Mouse (Mus musculus) forebrain, postnatal 0 days (tissue): ENCODE results near the gene Llph. TPM values are rescaled to one million over a fixed set of nuclear protein-coding genes. Genes with fewer than 3 reads are reported as not detected.
A peak's percentile ranks its signal among the peaks of the same experiment; 100 is the strongest.
"Not testable (repeated sequence)": the region's sequence is repeated elsewhere in the genome, so short reads cannot be mapped to it uniquely, and the experiment has no call there.

ENCODE experiments used
- ATAC-seq: fragments of 200-750 bp; cut with Nextera tagmentation; 2 replicates; pipeline ENCODE4 v1.8.0; 2017; ENCODE audit warnings: mild to moderate bottlenecking, moderate library complexity
- DNase-seq: peaks from one replicate; pipeline ENCODE4 v3.0.0-alpha.2; 2015
- H3K27ac ChIP-seq: fragments of 300-500 bp; sonication (generic); 2 replicates; pipeline ENCODE4 v1.5.1; 2014; ENCODE audit warnings: low read depth, mild to moderate bottlenecking, antibody characterized with exemption, low read length, moderate library complexity, mixed read lengths
- H3K27me3 ChIP-seq: fragments of 300-500 bp; sonication (generic); 2 replicates; pipeline ENCODE4 v1.6.1; 2014; ENCODE audit warnings: mild to moderate bottlenecking, low read length, mixed read lengths; ENCODE audit not compliant: insufficient read depth
- H3K36me3 ChIP-seq: fragments of 300-500 bp; sonication (generic); 2 replicates; pipeline ENCODE4 v1.6.1; 2014; ENCODE audit warnings: mild to moderate bottlenecking, moderate library complexity; ENCODE audit not compliant: insufficient read depth
- H3K4me1 ChIP-seq: fragments of 300-500 bp; sonication (generic); 2 replicates; pipeline ENCODE4 v1.6.1; 2014; ENCODE audit warnings: antibody characterized with exemption; ENCODE audit not compliant: insufficient read depth
- H3K4me2 ChIP-seq: fragments of 300-500 bp; sonication (generic); 2 replicates; pipeline ENCODE4 v1.6.1; 2014; ENCODE audit warnings: low read depth, mild to moderate bottlenecking, moderate library complexity
- H3K4me3 ChIP-seq: fragments of 300-500 bp; sonication (generic); 2 replicates; pipeline ENCODE4 v1.5.1; 2014; ENCODE audit warnings: low read depth, low read length, mixed read lengths
- H3K9ac ChIP-seq: fragments of 300-500 bp; sonication (generic); 2 replicates; pipeline ENCODE4 v1.6.1; 2014; ENCODE audit warnings: mild to moderate bottlenecking
- H3K9me3 ChIP-seq: fragments of 300-500 bp; sonication (generic); 2 replicates; pipeline ENCODE4 v1.6.1; 2016; ENCODE audit warnings: low read length
- CTCF ChIP-seq: sonication (generic); IDR thresholded peaks from 2 replicates; pipeline ENCODE4 v1.5.1; 2016; ENCODE audit warnings: antibody characterized with exemption, control low read depth, low read depth
- WGBS: fragments of 180-500 bp; shearing (Covaris S2); extraction: QIAGEN DNeasy Blood & Tissue Kit; methylation state at CpG from one replicate; pipeline ENCODE4 v1.1.7; 2014; 5-methylcytosine and 5-hydroxymethylcytosine counted together
- polyA plus RNA-seq: library from polyadenylated mRNA; unstranded; fragments of >200 nt; fragmentation: Nextera tagmentation; extraction: Ambion mirVana; gene quantifications from 2 replicates; pipeline ENCODE4 v1.2.1, GENCODE M21; 2015
- total RNA-seq: library from RNA; depleted of rRNA; stranded (reverse); fragments of >200 nt; gene quantifications from 2 replicates; pipeline ENCODE4 v1.2.3, GENCODE M21; 2014

Gene Llph
- total and polyA plus RNA-seq, 2 experiments from 2014 or later = 22.1 to 42.1 TPM

DNA sequence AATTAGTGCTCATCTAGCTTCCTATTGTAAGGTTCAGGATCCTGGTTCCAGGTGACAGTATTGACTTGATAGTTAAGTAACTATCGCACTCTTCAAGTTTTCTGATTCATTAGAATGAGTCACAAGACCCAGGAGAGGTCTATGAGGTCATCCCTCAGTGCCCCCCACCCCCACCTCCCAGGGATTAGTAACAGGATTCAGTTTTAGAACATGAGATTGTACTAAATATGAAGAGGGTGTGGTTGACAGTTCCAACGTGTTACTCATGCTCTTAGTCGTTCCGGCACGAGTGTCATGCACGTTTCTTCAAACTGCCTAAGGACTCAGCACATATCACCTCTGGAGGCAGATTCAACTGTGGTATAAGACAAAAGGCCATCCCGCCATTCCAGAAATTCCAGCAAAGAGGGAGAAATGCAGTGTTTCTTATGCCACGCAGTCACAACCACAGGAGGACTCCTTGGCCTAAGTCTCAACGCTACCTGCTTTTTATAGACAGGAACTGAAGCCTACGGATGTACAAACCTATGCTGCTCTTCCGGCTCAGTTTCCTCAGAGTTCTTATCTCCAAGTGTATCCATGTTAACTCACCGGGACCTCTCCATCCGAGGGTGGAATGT is 22.2 kb upstream of the Llph start:
- H3K36me3 ChIP-seq = no peaks in the 10 kb centered on the region
- no peaks in the 10 kb centered on the region for H3K4me1 ChIP-seq
- no peak overlapping the region for H3K27ac ChIP-seq
- H3K27me3 ChIP-seq = peaks cover 10% of the 10 kb centered on the region
- H3K4me3 ChIP-seq = no peak overlapping the region
- no peak for DNase-seq
- no peak overlapping the region for H3K9ac ChIP-seq
- 88% methylated on average over 13 of the region's 13 CpGs for WGBS
- H3K4me2 ChIP-seq = no peak overlapping the region
- H3K9me3 ChIP-seq = no peaks in the 10 kb centered on the region
- ATAC-seq = no peak
- no peak for TF ChIP-seq CTCF

DNA sequence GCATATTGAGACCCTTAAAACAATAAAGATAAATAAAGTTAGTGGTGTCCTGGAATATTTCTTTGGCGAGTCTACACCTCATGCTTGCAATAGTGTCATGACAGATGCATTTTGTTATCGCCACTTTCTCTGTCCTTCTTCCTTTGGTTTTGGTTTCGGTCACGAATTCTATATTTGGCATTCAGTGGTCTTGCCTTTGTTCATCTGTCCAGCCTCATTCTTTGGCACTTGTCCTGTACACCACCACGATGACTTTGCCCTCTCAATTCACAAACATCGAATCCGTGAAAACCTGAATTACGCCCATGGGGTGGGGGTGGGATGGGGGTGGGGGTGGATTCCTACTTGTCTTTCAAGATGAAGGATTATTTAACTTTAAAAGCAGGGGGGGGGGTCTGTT is 18.9 kb upstream of the Llph start:
- no peak for ATAC-seq

DNA sequence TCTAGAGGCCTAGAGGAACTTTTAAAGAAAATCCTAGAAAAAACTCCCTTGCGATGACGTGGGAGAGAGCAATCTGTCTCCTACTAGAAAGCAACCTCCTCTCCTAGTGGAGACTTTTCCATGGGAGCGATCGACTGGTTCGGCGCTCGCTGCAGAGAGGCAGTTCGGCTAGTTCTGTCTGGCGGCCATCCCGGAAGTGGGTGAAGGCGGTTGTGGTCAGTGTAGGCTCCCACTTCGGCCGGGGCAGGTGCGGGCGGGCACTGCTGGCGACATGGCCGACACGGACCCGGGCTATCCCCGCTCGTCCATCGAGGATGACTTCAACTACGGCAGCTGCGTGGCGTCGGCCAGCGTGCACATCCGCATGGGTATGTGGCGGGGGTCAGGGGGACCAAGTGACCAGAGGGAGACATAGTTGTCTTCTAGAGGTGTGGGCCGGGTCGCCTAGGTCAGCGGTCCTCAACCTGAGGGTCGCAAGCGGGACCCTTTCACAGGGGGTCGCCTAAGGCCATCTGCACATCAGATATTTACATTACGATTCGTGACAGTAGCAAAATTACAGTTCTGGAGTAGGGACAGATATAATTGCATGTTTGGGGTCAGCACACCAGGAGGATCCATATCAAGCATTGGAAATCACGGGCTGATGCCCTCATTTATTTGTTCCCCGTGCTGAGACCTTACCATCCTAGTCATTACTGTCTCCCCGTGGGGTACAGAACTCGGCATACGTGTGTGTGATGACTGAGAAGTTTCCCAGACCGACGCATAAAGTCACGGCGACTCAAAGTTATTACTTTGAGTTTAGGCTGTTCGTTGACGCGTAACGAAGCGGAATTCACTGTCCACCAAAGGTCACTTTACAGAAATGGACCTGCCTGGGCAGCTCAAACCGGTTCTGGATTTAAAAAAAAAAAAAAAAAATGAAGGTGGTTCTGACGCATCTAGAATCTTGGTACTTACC is 18.0 kb upstream of the Llph start:
- Histone ChIP-seq H3K9me3 (no peaks in the 10 kb centered on the region), H3K4me3 (peak overlapping the region; percentile 66), H3K27me3 (no peaks in the 10 kb centered on the region), H3K4me1 (no peaks in the 10 kb centered on the region), H3K9ac (peak overlapping the region; percentile 70), H3K27ac (peak overlapping the region; percentile 57; the same call in 1 of the 2 replicates), H3K36me3 (no peaks in the 10 kb centered on the region), H3K4me2 (peak overlapping the region; percentile 54)
- DNase-seq (peak; percentile 91), ATAC-seq (peak; percentile 96)
- 5% methylated on average over 53 of the region's 53 CpGs for WGBS
- peak; percentile 63 for TF ChIP-seq CTCF

More for the DNA sequence above, 18.9 kb upstream of the Llph start:
- Histone ChIP-seq H3K36me3 (no peaks in the 10 kb centered on the region), H3K4me1 (no peaks in the 10 kb centered on the region), H3K4me3 (no peak overlapping the region), H3K4me2 (no peak overlapping the region), H3K27me3 (no peaks in the 10 kb centered on the region), H3K9me3 (no peaks in the 10 kb centered on the region), H3K27ac (no peak overlapping the region), H3K9ac (no peak overlapping the region)
- DNase-seq = no peak
- 90% methylated on average over 8 of the region's 8 CpGs for WGBS
- TF ChIP-seq CTCF = no peak

DNA sequence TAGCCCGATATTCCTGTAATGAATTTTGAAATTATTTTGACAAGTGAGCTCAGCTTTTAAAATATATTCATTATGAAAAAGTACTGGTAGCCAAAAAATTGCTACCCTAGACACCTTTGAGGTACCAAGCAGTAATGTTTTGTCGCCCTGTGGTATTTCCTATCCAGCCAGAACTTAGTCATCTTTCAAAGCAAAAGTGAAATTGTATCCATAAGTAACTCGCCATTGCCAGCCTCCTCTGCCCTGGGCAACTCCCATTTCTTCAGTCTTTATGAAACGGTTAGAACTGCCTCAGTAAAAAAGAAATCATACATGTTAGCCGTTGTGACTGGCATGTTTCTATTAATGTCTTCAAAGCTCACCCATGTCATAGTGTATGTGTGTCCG is 17.3 kb upstream of the Llph start:
- H3K4me1 ChIP-seq = no peaks in the 10 kb centered on the region
- no peak for TF ChIP-seq CTCF

DNA sequence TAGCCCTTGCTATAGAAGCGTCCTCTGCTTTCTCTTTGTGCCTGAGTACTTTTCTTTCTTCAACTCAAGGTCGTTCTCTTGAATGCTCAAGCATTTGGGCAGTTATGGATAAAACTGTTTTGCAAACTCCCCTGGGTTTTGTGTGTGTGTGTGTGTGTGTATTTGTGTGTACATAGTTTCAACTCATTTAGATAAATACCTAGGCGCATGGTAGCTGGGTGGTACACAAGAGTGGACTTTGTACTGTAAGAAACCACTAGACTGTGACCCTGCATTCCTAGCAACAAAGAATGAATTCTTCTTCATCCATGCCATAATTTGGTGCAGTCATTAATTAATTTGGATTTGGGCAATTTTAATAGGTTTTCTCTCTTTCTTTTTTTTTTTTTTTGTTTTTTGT is 16.8 kb upstream of the Llph start:
- DNase-seq (no peak), ATAC-seq (no peak)
- Histone ChIP-seq H3K4me3 (no peak overlapping the region), H3K4me1 (no peaks in the 10 kb centered on the region), H3K9ac (no peak overlapping the region), H3K27me3 (no peaks in the 10 kb centered on the region), H3K9me3 (no peaks in the 10 kb centered on the region), H3K27ac (no peak overlapping the region), H3K4me2 (peak overlapping the region; percentile 10; the same call in 1 of the 2 replicates), H3K36me3 (no peaks in the 10 kb centered on the region)
- 89% methylated on average over 3 of the region's 3 CpGs for whole genome bisulfite sequencing
- TF ChIP-seq CTCF = no peak

More for the DNA sequence above, 17.3 kb upstream of the Llph start:
- Histone ChIP-seq H3K9me3 (no peaks in the 10 kb centered on the region), H3K4me2 (peak overlapping the region; percentile 54), H3K4me3 (peak overlapping the region; percentile 66), H3K36me3 (no peaks in the 10 kb centered on the region), H3K27me3 (no peaks in the 10 kb centered on the region), H3K9ac (no peak overlapping the region), H3K27ac (no peak overlapping the region)
- ATAC-seq (no peak), DNase-seq (no peak)
- 69% methylated on average over 6 of the region's 6 CpGs for WGBS

DNA sequence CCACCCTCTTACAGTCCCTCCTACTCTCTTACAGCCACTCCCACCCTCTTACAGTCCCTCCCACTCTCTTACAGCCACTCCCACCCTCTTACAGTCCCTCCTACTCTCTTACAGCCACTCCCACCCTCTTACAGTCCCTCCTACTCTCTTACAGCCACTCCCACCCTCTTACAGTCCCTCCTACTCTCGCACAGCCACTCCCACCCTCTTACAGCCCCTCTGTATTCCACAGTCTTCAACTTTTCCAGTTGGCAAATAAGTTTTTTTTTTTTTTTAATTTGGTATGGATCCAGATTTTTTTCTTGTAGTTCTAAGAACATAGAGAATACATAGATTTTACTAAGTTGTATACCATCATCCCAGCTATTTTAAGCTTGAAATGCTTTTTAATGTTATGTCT is 9.8 kb upstream of the Llph start:
- H3K9me3 ChIP-seq, ATAC-seq, H3K27me3 ChIP-seq, H3K27ac ChIP-seq, H3K4me2 ChIP-seq, DNase-seq, H3K4me3 ChIP-seq, H3K4me1 ChIP-seq, H3K9ac ChIP-seq: not testable (repeated sequence)
- peaks cover 16% of the 10 kb centered on the region for H3K36me3 ChIP-seq
- WGBS = 83% methylated on average over 1 of the region's 1 CpGs

DNA sequence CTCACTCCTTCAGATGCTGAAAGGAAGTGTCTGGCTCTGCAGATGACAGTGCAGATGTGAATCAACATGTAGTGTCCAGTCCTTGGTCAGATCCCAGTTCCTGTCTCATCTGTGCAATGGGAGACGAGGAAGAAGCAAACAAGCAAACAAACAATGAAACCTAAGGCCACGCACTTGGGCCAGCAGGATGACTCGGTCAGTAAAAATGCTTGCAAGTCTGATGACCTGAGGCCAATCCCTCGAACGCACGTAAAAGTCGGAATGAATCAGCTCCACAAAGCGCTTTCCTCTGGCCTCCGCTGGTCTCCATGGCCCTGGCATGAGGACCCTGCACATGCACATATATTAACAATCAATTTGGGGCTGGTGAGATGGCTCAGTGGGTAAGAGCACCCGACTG is 7.9 kb upstream of the Llph start:
- 93% methylated on average over 10 of the region's 10 CpGs for WGBS
- Histone ChIP-seq H3K4me3 (no peak overlapping the region), H3K27ac (no peak overlapping the region)

More for the DNA sequence above, 7.9 kb upstream of the Llph start:
- Histone ChIP-seq H3K9me3 (no peaks in the 10 kb centered on the region), H3K4me1 (no peaks in the 10 kb centered on the region), H3K27me3 (no peaks in the 10 kb centered on the region), H3K9ac (no peak overlapping the region), H3K36me3 (peaks cover 16% of the 10 kb centered on the region), H3K4me2 (no peak overlapping the region)
- DNase-seq (no peak), ATAC-seq (no peak)
- no peak for TF ChIP-seq CTCF
